Mouse (Mus musculus): Measurements from ENCODE around the gene Zic5.

GRCm38 (mm10) chr14:122464351-122464762, 1.1 kb downstream of the Zic5 start:
- TF ChIP-seq POLR2A (IDR thresholded peaks at IDR 0.05; ENCODE audit: low read depth, low read length) (no peak), CTCF (IDR thresholded peaks at IDR 0.05; ENCODE audit: extremely low read depth, insufficient read depth, insufficient read length, insufficient replicate concordance) (no peak)

Data from spleen, adult 2 months (tissue).